Mouse (Mus musculus) G1E (cell line): ENCODE results near the gene Ctnnb1.

Experiments used
- CTCF ChIP-seq: IDR thresholded peaks from 2 replicates; pipeline ENCODE4 v1.5.1; 2012; ENCODE audit warnings: low read depth, low read length, inconsistent platforms, mixed read lengths
- GATA1 ChIP-seq: IDR thresholded peaks from 2 replicates; pipeline ENCODE4 v1.6.1; 2012; ENCODE audit warnings: borderline replicate concordance, low read length, inconsistent platforms, mixed read lengths
- GATA2 ChIP-seq: IDR thresholded peaks from 2 replicates; pipeline ENCODE4 v1.6.1; 2012; ENCODE audit warnings: low read depth, low read length, inconsistent platforms, borderline replicate concordance
- TAL1 ChIP-seq: conservative IDR thresholded peaks from 2 replicates; pipeline ENCODE4 v1.6.1; 2012; ENCODE audit warnings: low read depth, low read length, inconsistent platforms, mixed read lengths

DNA sequence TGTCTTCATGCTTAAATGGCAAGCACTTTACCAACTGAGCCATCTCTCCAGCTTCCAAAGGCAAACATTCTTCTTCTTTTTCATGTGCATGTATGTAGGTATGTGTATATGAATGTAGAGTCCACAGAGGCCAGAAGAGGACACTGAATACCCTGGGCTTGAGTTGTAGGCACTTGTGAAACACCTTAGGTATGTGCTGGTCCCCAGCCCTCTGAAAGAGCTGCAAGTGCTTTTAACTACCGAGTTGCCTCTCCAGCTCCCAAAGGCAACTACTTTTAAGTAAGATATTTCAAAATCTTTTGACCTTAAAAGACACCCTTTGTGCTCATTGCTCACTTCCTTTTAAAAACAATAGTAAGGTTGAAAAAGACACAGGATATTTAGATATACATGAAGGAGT is 2.9 kb upstream of the Ctnnb1 start:
- TF ChIP-seq CTCF (no peak), TAL1 (no peak), GATA1 (no peak), GATA2 (no peak)
